Mouse (Mus musculus): ENCODE results near the gene St3gal4.

Gene St3gal4

DNA sequence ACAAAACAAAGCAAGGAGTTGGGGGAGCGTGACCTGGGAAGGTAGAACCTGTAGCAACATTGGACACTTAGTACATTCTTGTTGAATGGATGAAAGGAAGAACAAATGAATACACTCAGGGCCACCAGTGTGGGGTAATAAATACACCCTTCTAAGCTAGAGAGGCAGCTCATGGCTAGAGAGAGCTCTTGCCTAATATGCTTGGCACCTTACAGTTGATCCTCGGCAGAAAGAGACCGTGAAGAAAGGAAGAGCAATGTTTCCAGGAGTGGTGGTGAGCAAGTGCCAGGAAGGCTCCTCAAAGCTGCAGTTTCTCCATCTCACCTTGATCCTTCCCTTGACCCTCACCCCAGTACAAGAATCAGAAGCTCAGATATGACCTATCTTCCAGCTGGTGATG, 9.5 kb upstream of the St3gal4 start:
- DNase-seq: no peak

GRCm38 (mm10) chr9:35127561-35127960, 8.5 kb upstream of the St3gal4 start:
- DNase-seq: no peak

GRCm38 (mm10) chr9:35127147-35127546, 8.1 kb upstream of the St3gal4 start:
- DNase-seq: no peak

DNA sequence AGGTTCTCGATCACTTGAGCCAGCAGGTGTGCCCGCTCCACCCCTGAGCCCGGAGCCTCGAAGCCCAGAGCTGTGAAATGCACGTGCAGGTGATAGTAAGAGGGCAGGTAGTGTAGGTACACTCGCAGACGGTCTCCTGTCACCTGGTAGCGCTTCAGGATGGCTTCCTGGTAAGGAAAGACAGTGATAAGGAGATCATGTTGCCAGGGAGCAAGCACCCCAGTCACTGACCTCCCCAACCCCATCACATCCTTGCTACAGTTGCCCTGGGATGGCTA, 5.5 kb upstream of the St3gal4 start:
- DNase-seq: no peak

GRCm38 (mm10) chr9:35123804-35124677, 5.0 kb upstream of the St3gal4 start:
- DNase-seq: peak; percentile 56

GRCm38 (mm10) chr9:35123456-35123803, 4.4 kb upstream of the St3gal4 start:
- peak; percentile 18 for DNase-seq

GRCm38 (mm10) chr9:35122551-35123266, 3.6 kb upstream of the St3gal4 start:
- DNase-seq: peak; percentile 32

- no peak for DNase-seq
Measured at GRCm38 (mm10) chr9:35118563-35118962, 505 bp downstream of the St3gal4 start.

DNA sequence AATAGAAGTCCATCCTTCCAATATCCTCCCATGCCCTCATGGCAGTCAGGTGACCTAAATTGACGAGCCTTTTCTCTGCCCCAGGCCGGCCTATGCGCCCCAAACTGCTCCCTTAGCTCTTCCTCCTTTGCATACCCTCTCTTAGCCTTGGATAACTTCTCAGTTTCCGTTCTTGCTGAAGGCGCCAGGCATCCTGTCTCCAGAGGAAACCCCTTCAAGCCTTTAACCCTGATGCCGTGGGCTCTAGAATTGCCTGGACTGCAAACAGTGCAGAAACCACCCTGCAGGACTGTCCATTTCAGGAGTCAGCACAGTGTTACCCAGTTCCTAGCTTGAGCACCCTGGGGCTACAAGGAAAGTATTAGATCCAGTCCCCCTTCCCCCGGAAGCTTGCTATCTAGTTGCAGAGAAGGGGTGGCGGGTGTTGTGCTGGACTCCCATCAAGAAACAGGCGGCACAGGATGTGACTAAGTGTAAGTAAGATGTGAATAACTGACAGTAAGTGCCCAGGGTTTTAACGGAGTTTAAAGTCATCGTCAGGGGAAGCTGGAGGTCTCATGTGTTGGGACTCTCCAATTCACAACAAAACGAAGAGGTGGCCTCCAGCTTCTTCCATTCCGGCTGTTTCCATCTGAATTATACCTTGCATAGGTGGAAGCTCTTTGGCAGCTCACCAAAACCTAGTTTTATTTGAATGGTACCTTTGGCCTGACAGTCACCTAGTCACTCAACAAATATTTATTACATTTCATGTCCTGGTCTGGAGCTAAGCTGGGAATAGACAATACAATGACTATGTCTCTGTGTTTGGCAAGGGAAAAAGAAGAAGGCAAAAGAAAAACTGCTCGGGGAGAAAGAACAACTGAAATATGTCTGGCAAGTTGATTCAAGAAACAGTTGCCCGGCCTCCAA, 1.4 kb downstream of the St3gal4 start:
- DNase-seq: peak; percentile 65

GRCm38 (mm10) chr9:35116391-35117381, 2.4 kb downstream of the St3gal4 start:
- DNase-seq: peak; percentile 83

DNA sequence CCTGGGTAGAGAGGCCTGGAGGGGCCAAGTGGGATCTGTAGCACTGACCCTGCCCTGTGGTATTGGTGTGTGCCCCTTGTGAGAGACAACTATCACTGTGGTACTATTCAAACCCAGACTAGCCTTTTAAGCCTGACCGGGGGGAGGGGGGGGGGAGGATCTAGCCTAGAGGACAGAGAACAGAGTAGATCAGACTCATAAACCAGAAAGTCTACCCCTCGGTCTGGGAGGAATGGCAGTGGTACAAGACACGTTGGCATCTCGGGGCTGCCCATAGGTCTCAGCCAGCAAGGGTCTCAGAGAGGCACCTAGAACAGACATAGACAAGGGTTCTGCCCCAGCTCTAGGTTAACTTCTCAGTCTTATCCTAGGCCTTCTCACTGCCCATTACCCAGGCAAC, 3.3 kb downstream of the St3gal4 start:
- DNase-seq: no peak

- no peak for DNase-seq
Measured at GRCm38 (mm10) chr9:35115299-35115698, 3.8 kb downstream of the St3gal4 start.

- no peak for DNase-seq
Measured at GRCm38 (mm10) chr9:35114234-35114633, 4.8 kb downstream of the St3gal4 start.

GRCm38 (mm10) chr9:35111941-35112595, 7.0 kb downstream of the St3gal4 start:
- no peak for DNase-seq

DNA sequence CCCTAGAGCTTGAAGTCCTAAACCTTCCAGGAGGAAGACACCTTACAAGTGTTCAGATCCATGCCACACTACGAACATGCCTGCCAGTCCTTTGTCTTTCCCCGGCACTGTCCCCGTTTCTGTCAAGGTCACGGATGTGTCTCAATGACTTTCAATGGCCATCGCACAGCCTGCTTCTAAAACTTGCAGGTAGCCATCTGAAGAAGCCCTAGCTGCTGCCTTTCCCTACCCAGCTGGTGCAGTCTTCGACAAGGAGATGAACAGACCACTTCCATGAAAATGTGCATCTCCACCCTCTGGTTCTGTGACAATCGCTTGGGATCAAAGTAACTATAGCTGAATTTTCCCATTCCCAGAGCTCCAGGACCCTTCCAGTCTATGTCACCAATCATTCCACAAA, 7.6 kb downstream of the St3gal4 start:
- no peak for DNase-seq

DNA sequence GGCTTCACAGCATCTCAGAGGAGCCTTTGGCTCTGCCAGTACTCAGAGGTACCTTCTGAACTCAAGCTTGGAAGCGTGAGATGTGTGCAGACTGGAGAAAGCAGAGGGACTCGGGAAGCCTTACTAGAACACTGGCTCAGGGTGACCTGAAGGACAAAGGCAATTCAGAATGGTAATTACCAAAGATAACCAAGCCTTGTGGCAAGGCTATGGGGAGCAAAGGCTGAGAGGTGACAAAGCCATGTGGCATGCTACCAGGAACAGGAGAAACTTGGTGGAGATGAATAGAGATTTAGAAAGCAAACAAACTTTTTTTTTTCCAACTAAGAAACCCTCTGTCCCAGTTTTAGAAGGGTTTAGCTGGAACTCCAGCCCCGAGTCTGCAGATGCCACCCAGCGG, 8.5 kb downstream of the St3gal4 start:
- no peak for DNase-seq

DNA sequence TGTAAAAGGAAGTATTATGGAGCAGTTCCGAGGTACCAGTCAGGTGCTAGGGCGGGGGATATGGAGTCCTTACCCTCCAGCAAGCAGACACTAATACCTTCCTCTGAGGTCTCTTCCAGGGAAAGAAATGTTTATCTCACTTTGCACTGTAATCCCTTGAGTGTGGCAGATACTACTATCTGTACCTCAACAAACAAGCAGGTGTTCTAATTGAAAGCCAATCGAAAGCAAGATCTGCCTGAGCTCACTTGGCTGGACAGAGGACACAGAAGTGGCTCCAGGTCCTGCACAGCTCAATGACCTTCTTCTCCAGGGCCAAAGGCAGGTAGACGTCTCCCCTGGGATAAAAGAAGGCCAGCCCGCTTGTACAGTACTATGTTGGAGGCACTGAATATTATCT, 9.0 kb downstream of the St3gal4 start:
- no peak for DNase-seq

DNA sequence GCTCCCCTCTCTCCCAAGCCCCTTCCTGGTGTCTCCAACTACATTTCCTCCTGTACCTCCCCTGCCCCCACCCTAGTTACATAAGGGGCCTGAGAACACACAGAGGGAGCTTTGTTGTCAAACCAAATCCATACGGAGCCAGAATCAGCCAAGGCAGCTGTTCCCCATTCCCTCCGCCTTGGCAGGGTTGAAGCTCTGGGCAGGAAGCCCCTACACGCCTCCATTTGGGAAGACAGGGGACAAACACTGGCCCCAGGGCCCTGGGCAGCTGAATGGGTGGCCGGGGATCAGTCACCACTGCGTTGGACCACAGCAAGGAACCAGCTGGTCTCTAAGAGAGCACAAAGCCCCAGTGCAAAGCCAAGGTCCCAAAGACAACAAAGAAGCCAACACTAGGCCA, 10.2 kb downstream of the St3gal4 start:
- DNase-seq: no peak

GRCm38 (mm10) chr9:35108066-35108465, 11.0 kb downstream of the St3gal4 start:
- no peak for DNase-seq

GRCm38 (mm10) chr9:35107396-35107795, 11.7 kb downstream of the St3gal4 start:
- no peak for DNase-seq

Measured in thymus, postnatal 25 days (tissue).